In genomic region chr8:79350805-79351204, GRCm38 (mm10) we compare ENCODE assay signal across 10 mouse cellular contexts. TPM values are rescaled to one million over a fixed set of nuclear protein-coding genes. Genes with fewer than 3 reads are reported as not detected.
DNase-seq lines count a peak whose midpoint lies in the region; ATAC-seq and TF ChIP-seq lines count a peak whose summit lies in the region.
"Had no signal": no experiment of that assay in that cellular context is flagged by ENCODE, and none has a peak within 500 bp of the region (broad histone marks: within the 10 kb centered on the region; RNA-seq: fewer than 3 reads in every experiment).

No protein-coding gene starts in this region.

- H3K9ac ChIP-seq in heart, adult 2 months (ENCODE audit: low read depth, low read length) = no peak overlapping the region
- H3K9ac ChIP-seq in intestine, embryonic 15.5 days = no peak overlapping the region
- H3K9ac ChIP-seq: liver, embryonic 14.5 days had no signal

- no peaks in the 10 kb centered on the region for H3K27me3 ChIP-seq in heart, adult 2 months (ENCODE audit: control insufficient read depth, insufficient read depth, low read length)
- H3K27me3 ChIP-seq in intestine, embryonic 15.5 days (replicated peaks) = no peaks in the 10 kb centered on the region

- no peak overlapping the region for H3K4me2 ChIP-seq in intestine, embryonic 15.5 days (replicated peaks)

- intact Hi-C loops in heart, adult 2 months (cut with DNase I) = no loop called here
- intact Hi-C loops in heart, postnatal 25 days (cut with DNase I) = no loop called here

- no peak for TF ChIP-seq EP300 in heart, adult 2 months (IDR thresholded peaks at IDR 0.05; ENCODE audit: insufficient read depth, low read depth, low read length)

- peaks cover 3% of the 10 kb centered on the region for H3K4me1 ChIP-seq in heart, adult 2 months (ENCODE audit: control insufficient read depth, insufficient read depth, low read length)
- H3K4me1 ChIP-seq in brown adipose tissue, adult 24 weeks (ENCODE audit: control insufficient read depth, insufficient read depth, insufficient read length, low read length) = peaks cover 8% of the 10 kb centered on the region
- H3K4me1 ChIP-seq in intestine, embryonic 15.5 days (replicated peaks) = peaks cover 19% of the 10 kb centered on the region

- no peak for TF ChIP-seq CTCF in heart, adult 2 months (IDR thresholded peaks at IDR 0.05)
- TF ChIP-seq CTCF in layer of hippocampus, adult 2 months (conservative IDR thresholded peaks at IDR 0.05) = no peak

- H3K4me3 ChIP-seq in heart, adult 2 months = no peak overlapping the region
- no peak overlapping the region for H3K4me3 ChIP-seq in layer of hippocampus, adult 2 months
- H3K4me3 ChIP-seq in brown adipose tissue, adult 24 weeks (ENCODE audit: insufficient read depth, low read depth, low read length) = no peak overlapping the region
- no peak overlapping the region for H3K4me3 ChIP-seq in intestine, embryonic 15.5 days (replicated peaks)
- H3K4me3 ChIP-seq: erythroblast, embryonic 14.5 days had no signal

- no peaks in the 10 kb centered on the region for H3K9me3 ChIP-seq in intestine, embryonic 15.5 days

- WGBS in heart, adult 2 months = 53% methylated on average over 3 of the region's 3 CpGs
- 46% methylated on average over 3 of the region's 3 CpGs for WGBS in intestine, embryonic 15.5 days

- peaks cover 8% of the 10 kb centered on the region for H3K36me3 ChIP-seq in heart, adult 2 months (ENCODE audit: control insufficient read depth, insufficient read depth, low read length)
- H3K36me3 ChIP-seq in intestine, embryonic 15.5 days = peaks cover 15% of the 10 kb centered on the region

- no peak for ATAC-seq in intestine, embryonic 15.5 days

- H3K27ac ChIP-seq in heart, adult 2 months = peak overlapping the region; percentile 53
- H3K27ac ChIP-seq in layer of hippocampus, adult 2 months = peak overlapping the region; percentile 36; the same call in 1 of the 2 replicates
- H3K27ac ChIP-seq in brown adipose tissue, adult 24 weeks (replicated peaks; ENCODE audit: low read depth, low read length) = 0 out of 2 replicates have a peak overlapping the region, but pooled peaks have one; percentile 51
- peak overlapping the region; percentile 72; the same call in 1 of the 2 replicates for H3K27ac ChIP-seq in intestine, embryonic 15.5 days
- H3K27ac ChIP-seq: liver, embryonic 14.5 days had no signal

- H3K79me2 ChIP-seq in heart, adult 2 months (replicated peaks; ENCODE audit: control insufficient read depth, insufficient read depth, low read length) = no peaks in the 10 kb centered on the region; the same call in 1 of the 2 replicates

- no peak for TF ChIP-seq POLR2A in heart, adult 2 months (IDR thresholded peaks at IDR 0.05; ENCODE audit: insufficient read depth, low read depth, low read length)

- DNase-seq in heart, adult 2 months = no peak
- no peak for DNase-seq in heart, postnatal 25 days (ENCODE audit: low spot score)
- DNase-seq in layer of hippocampus, adult 2 months (ENCODE audit: low spot score in 2 of 2) = no peak
- DNase-seq in layer of hippocampus, postnatal 36 days = no peak
- no peak for DNase-seq in cerebellum, adult 11-12 months
- no peak for DNase-seq in thymus, postnatal 10 days (ENCODE audit: low spot score in 2 of 2)

RNA-seq across cellular contexts. Expression of gene Smad1, which starts 48.5 kb away (rescaled TPM):
- 10 to 100 TPM; 12.7 to 14.0 TPM for total RNA-seq in heart, adult 2 months (2021)
- 18.0 and 18.7 TPM in 2 replicates for polyA plus RNA-seq in heart, adult 2 months (2012; rRNA removed)
- 10 to 100 TPM; 14.5 to 16.3 TPM for total RNA-seq in heart, postnatal 25 days (2021)
- 10 to 100 TPM; 23.9 to 24.5 TPM for total RNA-seq in layer of hippocampus, adult 2 months (2021)
- total RNA-seq in layer of hippocampus, postnatal 36 days (2021) = 10 to 100 TPM; 24.4 to 31.7 TPM
- polyA plus RNA-seq in brown adipose tissue, adult 24 weeks (2012; ENCODE audit: insufficient read depth, insufficient read length, missing spikeins) = 6.3 and 7.1 TPM in 2 replicates
- polyA plus RNA-seq in intestine, embryonic 15.5 days (2015; fragmentation: Nextera tagmentation; extraction: Ambion mirVana) = 37.6 and 39.9 TPM in 2 replicates

RNA-seq across cellular contexts. Expression of gene Mmaa, which starts 56.1 kb away (rescaled TPM):
- 10 to 100 TPM; 44.0 to 45.9 TPM for total RNA-seq in heart, adult 2 months (2021)
- polyA plus RNA-seq in heart, adult 2 months (2012; rRNA removed) = 15.3 and 28.0 TPM in 2 replicates
- 10 to 100 TPM; 37.7 to 41.2 TPM for total RNA-seq in heart, postnatal 25 days (2021)
- total RNA-seq in layer of hippocampus, adult 2 months (2021) = 10 to 100 TPM; 26.0 to 28.5 TPM
- total RNA-seq in layer of hippocampus, postnatal 36 days (2021) = 10 to 100 TPM; 29.2 to 32.2 TPM
- 71.0 and 71.4 TPM in 2 replicates for polyA plus RNA-seq in brown adipose tissue, adult 24 weeks (2012; ENCODE audit: insufficient read depth, insufficient read length, missing spikeins)
- polyA plus RNA-seq in intestine, embryonic 15.5 days (2015; fragmentation: Nextera tagmentation; extraction: Ambion mirVana) = 12.8 and 13.5 TPM in 2 replicates
